Mouse (Mus musculus): ENCODE measurements around the gene Gm11565.
"Not testable (repeated sequence)": the region's sequence is repeated elsewhere in the genome, so short reads cannot be mapped to it uniquely, and the experiment has no call there.

The Gm11565 gene

GRCm38 (mm10) chr11:99914451-99914850 is at the start of gene Gm11565:
Gm11565 (plus strand) TSS chr11:99914751.
- DNase-seq (ENCODE audit: extremely low spot score, low read depth, low spot score): no peak

GRCm38 (mm10) chr11:99873089-99873488 is 41.5 kb upstream of the Gm11565 start, which contains the start of gene Krtap9-1:
Krtap9-1 (plus strand) TSS chr11:99873389.
- DNase-seq (ENCODE audit: extremely low spot score, low read depth, low spot score): not testable (repeated sequence)

- DNase-seq (ENCODE audit: extremely low spot score, low read depth, low spot score): not testable (repeated sequence)
Observed at GRCm38 (mm10) chr11:99878887-99879286, 35.7 kb upstream of the Gm11565 start, which contains the start of gene Gm11567. Gm11567 (plus strand) TSS chr11:99879187.

- no peak for DNase-seq (ENCODE audit: extremely low spot score, low read depth, low spot score)
Observed at GRCm38 (mm10) chr11:99907620-99908019, 6.9 kb upstream of the Gm11565 start, which contains the start of gene Krtap31-1. Krtap31-1 (plus strand) TSS chr11:99907920.

- no peak for DNase-seq (ENCODE audit: extremely low spot score, low read depth, low spot score)
Observed at GRCm38 (mm10) chr11:99935991-99936390, 21.4 kb downstream of the Gm11565 start, which contains the start of gene Krtap31-2. Krtap31-2 (plus strand) TSS chr11:99936291.

GRCm38 (mm10) chr11:99937751-99938264 is 23.3 kb downstream of the Gm11565 start:
- DNase-seq (ENCODE audit: extremely low spot score, low read depth, low spot score): no peak

GRCm38 (mm10) chr11:99948175-99948574 is 33.6 kb downstream of the Gm11565 start, which contains the start of gene Krtap9-5:
Krtap9-5 (plus strand) TSS chr11:99948475.
- no peak for DNase-seq (ENCODE audit: extremely low spot score, low read depth, low spot score)

GRCm38 (mm10) chr11:99964213-99964612 is 49.7 kb downstream of the Gm11565 start:
- no peak for DNase-seq (ENCODE audit: extremely low spot score, low read depth, low spot score)
